Mouse (Mus musculus) intestine, postnatal 0 days (tissue): ENCODE results near the gene Rph3al. TPM values are rescaled to one million over a fixed set of nuclear protein-coding genes. Genes with fewer than 3 reads are reported as not detected.

ENCODE experiments used
- ATAC-seq: fragments of 200-750 bp; cut with Nextera tagmentation; 2 replicates; pipeline ENCODE4 v1.8.0; 2017; ENCODE audit warnings: mild to moderate bottlenecking, moderate TSS enrichment, moderate library complexity
- H3K27ac ChIP-seq: fragments of 300-500 bp; sonication (generic); 2 replicates; pipeline ENCODE4 v1.5.1; 2014; ENCODE audit warnings: mild to moderate bottlenecking, low read depth, low read length, moderate library complexity
- H3K27me3 ChIP-seq: fragments of 300-500 bp; sonication (generic); replicated peaks from 2 replicates; pipeline ENCODE4 v1.6.1; 2014; ENCODE audit warnings: low read length, mixed read lengths; ENCODE audit not compliant: control insufficient read depth, insufficient read depth
- H3K36me3 ChIP-seq: fragments of 300-500 bp; sonication (generic); 2 replicates; pipeline ENCODE4 v1.6.1; 2014; ENCODE audit warnings: mild to moderate bottlenecking, moderate library complexity; ENCODE audit not compliant: control insufficient read depth, insufficient read depth
- H3K4me1 ChIP-seq: fragments of 300-500 bp; sonication (generic); replicated peaks from 2 replicates; pipeline ENCODE4 v1.6.1; 2014; ENCODE audit warnings: antibody characterized with exemption, low read length, mixed read lengths; ENCODE audit not compliant: control insufficient read depth, insufficient read depth
- H3K4me2 ChIP-seq: fragments of 300-500 bp; sonication (generic); replicated peaks from 2 replicates; pipeline ENCODE4 v1.6.1; 2014; ENCODE audit warnings: low read depth, mild to moderate bottlenecking, moderate library complexity
- H3K4me3 ChIP-seq: fragments of 300-500 bp; sonication (generic); 2 replicates; pipeline ENCODE4 v1.5.1; 2014; ENCODE audit warnings: low read depth, low read length
- H3K9ac ChIP-seq: fragments of 300-500 bp; sonication (generic); 2 replicates; pipeline ENCODE4 v1.6.1; 2014; ENCODE audit warnings: mild to moderate bottlenecking, low read depth, low read length
- H3K9me3 ChIP-seq: fragments of 300-500 bp; sonication (generic); 2 replicates; pipeline ENCODE4 v1.6.1; 2016; ENCODE audit warnings: mixed run types; ENCODE audit not compliant: control insufficient read depth
- CTCF ChIP-seq: sonication (generic); IDR thresholded peaks from 2 replicates; pipeline ENCODE4 v1.5.1; 2016; ENCODE audit warnings: low read depth, mild to moderate bottlenecking, control low read depth, antibody characterized with exemption, moderate library complexity
- WGBS: fragments of 180-500 bp; shearing (Covaris S2); extraction: QIAGEN DNeasy Blood & Tissue Kit; methylation state at CpG from one replicate; pipeline ENCODE4 v1.1.7; 2014; 5-methylcytosine and 5-hydroxymethylcytosine counted together
- polyA plus RNA-seq: library from polyadenylated mRNA; unstranded; fragments of >200 nt; fragmentation: Nextera tagmentation; extraction: Ambion mirVana; gene quantifications from 2 replicates; pipeline ENCODE4 v1.2.1, GENCODE M21; 2015

Gene Rph3al
- polyA plus RNA-seq, 1 experiment from 2014 or later = 10.5 TPM

DNA sequence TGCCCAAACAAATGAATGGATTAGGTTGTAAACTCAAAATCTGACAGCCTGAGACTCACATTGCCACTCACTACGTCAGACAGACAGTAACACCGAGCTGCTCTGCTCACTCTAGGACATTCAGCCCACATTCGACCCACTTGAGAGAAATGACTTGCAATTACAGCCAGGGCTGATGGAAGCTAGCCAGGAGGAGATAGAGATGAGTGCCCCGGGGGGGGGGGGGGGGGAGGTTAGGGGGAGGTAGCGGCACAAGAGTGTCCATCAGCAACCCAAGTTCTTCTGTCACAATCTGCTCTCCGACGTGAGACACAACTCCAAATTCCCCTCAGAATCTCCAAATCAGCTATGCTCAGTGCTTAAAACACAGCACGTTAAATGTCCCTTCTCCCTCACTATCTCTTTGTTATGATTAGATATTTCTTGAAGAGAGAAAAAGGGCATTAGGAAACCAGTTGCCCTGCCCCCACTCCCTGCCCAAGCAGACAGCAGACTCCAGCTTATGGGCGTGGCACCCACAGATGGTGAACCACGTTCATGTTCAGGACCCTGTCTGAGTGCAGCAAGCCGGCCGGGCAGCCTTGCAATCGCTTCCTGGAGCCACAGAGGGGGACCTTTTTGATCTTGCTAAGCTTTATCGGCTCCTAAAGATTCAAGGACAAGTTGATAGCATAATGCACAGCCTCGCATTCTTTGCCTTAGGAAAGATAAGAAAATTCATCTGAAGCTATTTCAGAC lies 62.0 kb downstream of the Rph3al start:
- no peak for ATAC-seq
- no peak overlapping the region for H3K4me2 ChIP-seq
- H3K9ac ChIP-seq = no peak overlapping the region
- H3K27me3 ChIP-seq = no peaks in the 10 kb centered on the region
- no peak overlapping the region for H3K27ac ChIP-seq
- no peaks in the 10 kb centered on the region for H3K9me3 ChIP-seq
- no peak overlapping the region for H3K4me3 ChIP-seq
- TF ChIP-seq CTCF = no peak
- 26% methylated on average over 15 of the region's 15 CpGs for WGBS
- H3K4me1 ChIP-seq = peaks cover 8% of the 10 kb centered on the region
- H3K36me3 ChIP-seq = 0 out of 2 replicates have a peak, but pooled peaks cover under 1% of the 10 kb centered on the region

DNA sequence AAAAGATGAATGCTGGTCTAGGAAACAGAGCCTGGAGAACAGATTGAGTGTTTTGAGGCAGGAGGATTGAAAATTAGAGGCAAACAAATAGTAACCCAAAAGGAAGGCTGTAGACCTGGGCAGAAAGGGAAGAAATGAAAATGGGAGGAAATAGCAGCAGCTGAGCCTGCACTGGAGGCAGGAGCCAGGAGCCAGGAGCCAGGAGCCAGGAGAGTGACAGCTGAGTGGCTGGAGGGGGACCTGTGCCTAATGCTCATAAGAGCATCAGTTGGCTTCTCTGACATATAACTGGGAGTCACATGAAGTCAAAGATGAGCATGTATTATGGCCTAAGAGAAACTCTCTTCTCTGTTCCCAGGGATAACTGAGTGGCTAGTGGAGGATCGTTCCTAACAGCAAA lies 66.5 kb downstream of the Rph3al start:
- no peak for ATAC-seq
- Histone ChIP-seq H3K4me3 (no peak overlapping the region), H3K9ac (no peak overlapping the region), H3K27me3 (no peaks in the 10 kb centered on the region), H3K27ac (no peak overlapping the region), H3K4me1 (peaks cover 3% of the 10 kb centered on the region; the same call in 1 of the 2 replicates), H3K9me3 (no peaks in the 10 kb centered on the region), H3K36me3 (peaks cover 4% of the 10 kb centered on the region; the same call in 1 of the 2 replicates), H3K4me2 (no peak overlapping the region)
- no peak for TF ChIP-seq CTCF
- 96% methylated on average over 1 of the region's 1 CpGs for WGBS

DNA sequence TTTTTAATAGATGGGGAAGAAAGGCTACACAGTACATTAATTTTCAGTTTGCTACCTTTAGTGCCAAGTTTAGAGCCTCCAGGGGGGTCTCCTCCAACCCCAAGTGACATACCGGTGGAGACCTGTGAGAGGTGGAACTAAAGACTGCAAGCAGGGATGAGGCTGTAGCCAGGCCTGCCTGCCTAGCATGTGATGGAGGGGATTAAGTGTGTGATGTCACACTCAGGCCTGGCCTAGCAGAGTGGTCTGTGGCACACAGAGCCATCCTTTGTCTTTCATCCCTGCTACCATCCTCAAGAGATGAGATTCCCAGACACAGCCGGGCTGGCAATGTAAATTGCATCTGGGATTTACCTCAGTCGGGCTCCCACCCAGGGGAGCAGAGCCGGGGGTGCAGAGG lies 67.3 kb downstream of the Rph3al start:
- TF ChIP-seq CTCF = no peak
- Histone ChIP-seq H3K36me3 (peaks cover 4% of the 10 kb centered on the region; the same call in 1 of the 2 replicates), H3K27ac (no peak overlapping the region), H3K9ac (no peak overlapping the region), H3K4me3 (no peak overlapping the region), H3K27me3 (no peaks in the 10 kb centered on the region), H3K4me1 (no peaks in the 10 kb centered on the region), H3K9me3 (no peaks in the 10 kb centered on the region), H3K4me2 (no peak overlapping the region)
- WGBS = 73% methylated on average over 4 of the region's 4 CpGs
- ATAC-seq = no peak

DNA sequence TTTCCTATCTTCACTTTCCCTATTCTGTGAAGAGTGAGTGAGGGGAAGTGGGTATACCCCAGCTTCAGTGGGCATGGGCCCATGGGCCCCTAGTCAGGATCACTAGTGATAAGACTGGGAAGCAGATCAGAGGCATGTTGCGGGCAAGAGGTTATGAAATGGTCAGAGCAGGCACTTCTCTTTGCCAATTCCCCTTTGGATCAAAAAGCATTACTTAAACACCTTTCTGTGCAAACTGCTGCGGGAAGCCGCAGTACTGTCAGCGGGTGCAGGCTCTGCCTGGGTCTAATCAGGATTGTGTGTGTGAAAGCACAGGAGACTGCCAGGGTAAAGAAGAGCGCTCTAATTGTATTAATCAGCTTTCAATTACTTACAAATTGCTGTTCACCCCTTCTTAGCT lies 67.8 kb downstream of the Rph3al start:
- 81% methylated on average over 5 of the region's 5 CpGs for WGBS
- H3K27ac ChIP-seq = no peak overlapping the region

GRCm38 (mm10) chr11:75869898-75870297 lies 68.3 kb downstream of the Rph3al start:
- ATAC-seq = no peak
- Histone ChIP-seq H3K4me1 (no peaks in the 10 kb centered on the region), H3K27ac (no peak overlapping the region), H3K36me3 (peaks cover 4% of the 10 kb centered on the region; the same call in 1 of the 2 replicates), H3K9me3 (no peaks in the 10 kb centered on the region), H3K4me2 (no peak overlapping the region), H3K27me3 (no peaks in the 10 kb centered on the region), H3K4me3 (no peak overlapping the region), H3K9ac (no peak overlapping the region)
- 86% methylated on average over 5 of the region's 5 CpGs for WGBS
- TF ChIP-seq CTCF = no peak

More for the DNA sequence above, 67.8 kb downstream of the Rph3al start:
- no peak for TF ChIP-seq CTCF
- Histone ChIP-seq H3K4me2 (no peak overlapping the region), H3K9ac (no peak overlapping the region), H3K4me1 (no peaks in the 10 kb centered on the region), H3K36me3 (peaks cover 4% of the 10 kb centered on the region; the same call in 1 of the 2 replicates), H3K4me3 (no peak overlapping the region), H3K9me3 (no peaks in the 10 kb centered on the region), H3K27me3 (no peaks in the 10 kb centered on the region)
- no peak for ATAC-seq

DNA sequence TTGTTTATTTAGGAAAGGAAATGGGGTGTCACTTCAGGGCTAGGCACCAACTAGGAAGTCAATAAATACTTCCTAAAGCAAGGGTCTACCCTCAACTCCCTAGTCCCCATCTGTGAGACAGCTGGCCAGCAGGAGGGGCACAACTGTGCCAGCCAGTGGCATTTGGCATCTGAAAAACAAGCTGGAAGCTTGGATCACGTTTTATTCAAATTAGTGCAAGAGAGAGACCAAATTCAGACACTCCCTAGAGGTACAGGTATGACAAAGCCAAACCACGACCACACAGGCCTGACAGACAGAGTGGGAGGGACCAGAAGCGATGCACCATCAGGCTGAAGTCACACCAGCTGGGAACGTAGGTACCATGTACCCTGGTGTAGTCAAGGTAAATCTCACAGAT lies 71.4 kb downstream of the Rph3al start:
- Histone ChIP-seq H3K9ac (no peak overlapping the region), H3K4me1 (no peaks in the 10 kb centered on the region), H3K36me3 (peaks cover 4% of the 10 kb centered on the region; the same call in 1 of the 2 replicates), H3K27me3 (no peaks in the 10 kb centered on the region), H3K9me3 (no peaks in the 10 kb centered on the region), H3K4me3 (no peak overlapping the region), H3K4me2 (no peak overlapping the region), H3K27ac (no peak overlapping the region)
- TF ChIP-seq CTCF = no peak
- no peak for ATAC-seq
- 79% methylated on average over 4 of the region's 4 CpGs for WGBS
